Mouse (Mus musculus): ENCODE results near the gene Olfr1137.

DNA sequence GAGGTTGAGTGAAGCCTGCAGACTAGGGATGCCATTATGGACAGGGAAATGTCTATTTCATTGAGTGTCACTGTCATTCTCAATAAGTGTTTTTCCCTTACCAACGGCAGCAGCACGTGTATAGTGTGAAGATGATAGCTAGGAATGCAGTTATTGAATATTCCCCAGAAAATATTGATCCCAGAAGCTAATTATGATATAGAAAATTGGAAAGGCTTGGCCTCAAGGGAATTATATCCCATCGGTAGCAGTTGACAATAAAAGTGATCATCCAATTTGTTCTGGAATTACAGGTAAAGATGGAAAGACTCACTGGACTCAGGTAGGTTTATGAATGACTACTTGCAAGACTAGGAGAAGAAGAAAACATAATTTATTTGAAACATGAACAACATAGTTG, 30.5 kb upstream of the Olfr1137 start, which contains the start of gene Olfr1140:
- TF ChIP-seq TAL1 (IDR thresholded peaks at IDR 0.05; ENCODE audit: low read length) (no peak), GATA1 (IDR thresholded peaks at IDR 0.05; ENCODE audit: low read length) (no peak)

Measured in erythroblast, embryonic 14.5 days (primary cell).